Mouse (Mus musculus): ENCODE data around the gene Adat3. TPM values are rescaled to one million over a fixed set of nuclear protein-coding genes. Genes with fewer than 3 reads are reported as not detected.
"Not testable (repeated sequence)": the region's sequence is repeated elsewhere in the genome, so short reads cannot be mapped to it uniquely, and the experiment has no call there.

Gene Adat3
- polyA plus RNA-seq, 1 experiment from 2014 or later = 6.4 TPM

GRCm38 (mm10) chr10:80625764-80626163 is 23.1 kb downstream of the Adat3 start:
- H3K36me3 ChIP-seq (ENCODE audit: control insufficient read depth, insufficient read depth) = no peaks in the 10 kb centered on the region
- ATAC-seq = no peak
- WGBS = 89% methylated on average over 4 of the region's 4 CpGs
- peaks cover 28% of the 10 kb centered on the region for H3K4me1 ChIP-seq (replicated peaks; ENCODE audit: control insufficient read depth, insufficient read depth, low read length)
- no peak overlapping the region for H3K27ac ChIP-seq (ENCODE audit: low read length)
- H3K9me3 ChIP-seq (ENCODE audit: control insufficient read depth, low read length) = no peaks in the 10 kb centered on the region
- no peak overlapping the region for H3K4me3 ChIP-seq (replicated peaks; ENCODE audit: low read length)
- H3K4me2 ChIP-seq (ENCODE audit: low read length) = no peak overlapping the region
- H3K27me3 ChIP-seq (replicated peaks; ENCODE audit: control insufficient read depth, insufficient read depth, low read length) = no peaks in the 10 kb centered on the region
- H3K9ac ChIP-seq (replicated peaks; ENCODE audit: low read depth, low read length) = no peak overlapping the region

DNA sequence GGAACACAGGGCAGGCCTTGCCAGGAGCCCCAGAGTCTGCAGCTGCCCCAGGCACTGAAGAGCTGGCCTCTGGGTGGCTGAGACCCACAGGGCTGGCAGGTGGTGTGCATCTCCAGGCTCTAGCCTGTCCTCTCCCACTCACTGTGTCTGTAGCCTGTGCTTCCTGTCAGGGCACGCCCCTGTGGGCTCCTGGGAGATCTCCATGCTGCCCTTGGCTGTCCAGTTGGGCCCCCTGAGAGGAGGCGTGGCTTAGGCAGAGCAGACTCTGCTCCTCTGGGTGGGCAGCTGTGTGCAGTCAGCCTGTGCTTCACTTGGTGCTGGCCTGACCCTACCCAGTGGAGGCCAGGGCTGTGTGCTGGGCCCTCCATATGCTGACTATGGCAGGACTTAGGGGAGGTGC is 25.0 kb downstream of the Adat3 start:
- H3K36me3 ChIP-seq (ENCODE audit: control insufficient read depth, insufficient read depth) = no peaks in the 10 kb centered on the region
- H3K9me3 ChIP-seq (ENCODE audit: control insufficient read depth, low read length) = no peaks in the 10 kb centered on the region
- H3K27me3 ChIP-seq (replicated peaks; ENCODE audit: control insufficient read depth, insufficient read depth, low read length) = no peaks in the 10 kb centered on the region
- 74% methylated on average over 2 of the region's 2 CpGs for WGBS
- H3K27ac ChIP-seq (ENCODE audit: low read length) = no peak overlapping the region
- H3K4me3 ChIP-seq (replicated peaks; ENCODE audit: low read length) = no peak overlapping the region
- peaks cover 23% of the 10 kb centered on the region for H3K4me1 ChIP-seq (replicated peaks; ENCODE audit: control insufficient read depth, insufficient read depth, low read length)
- H3K9ac ChIP-seq (replicated peaks; ENCODE audit: low read depth, low read length) = no peak overlapping the region
- H3K4me2 ChIP-seq (ENCODE audit: low read length) = no peak overlapping the region
- no peak for ATAC-seq

- Histone ChIP-seq H3K27me3 (replicated peaks; ENCODE audit: control insufficient read depth, insufficient read depth, low read length) (no peaks in the 10 kb centered on the region), H3K4me2 (ENCODE audit: low read length) (no peak overlapping the region), H3K4me3 (replicated peaks; ENCODE audit: low read length) (no peak overlapping the region), H3K27ac (ENCODE audit: low read length) (no peak overlapping the region), H3K36me3 (ENCODE audit: control insufficient read depth, insufficient read depth) (no peaks in the 10 kb centered on the region), H3K4me1 (replicated peaks; ENCODE audit: control insufficient read depth, insufficient read depth, low read length) (peaks cover 13% of the 10 kb centered on the region), H3K9ac (replicated peaks; ENCODE audit: low read depth, low read length) (no peak overlapping the region), H3K9me3 (ENCODE audit: control insufficient read depth, low read length) (no peaks in the 10 kb centered on the region)
- no peak for ATAC-seq
- 86% methylated on average over 9 of the region's 9 CpGs for WGBS
Measured at GRCm38 (mm10) chr10:80628925-80629324, 26.2 kb downstream of the Adat3 start.

DNA sequence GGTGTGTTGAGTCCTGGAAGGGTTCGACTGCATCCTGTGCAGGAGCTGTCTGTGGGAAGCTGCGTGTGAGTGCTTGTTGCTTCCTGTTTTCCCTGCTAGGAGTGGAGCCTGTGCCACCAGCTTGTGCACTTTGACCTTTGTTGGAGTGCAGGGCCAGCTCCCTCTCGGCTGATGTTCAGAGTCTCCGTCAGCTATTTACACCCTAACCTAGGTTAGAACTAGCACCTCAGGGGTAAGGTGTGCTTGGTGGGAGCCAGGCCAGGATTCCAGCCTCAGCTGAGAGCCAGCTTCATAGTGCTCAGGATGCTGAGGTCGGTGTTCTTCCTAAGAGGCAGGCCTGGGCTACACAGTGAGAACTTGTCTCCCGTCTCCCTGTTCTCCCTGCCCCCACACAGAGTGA is 32.7 kb downstream of the Adat3 start:
- no peak overlapping the region for H3K4me2 ChIP-seq (ENCODE audit: low read length)
- no peak overlapping the region for H3K9ac ChIP-seq (replicated peaks; ENCODE audit: low read depth, low read length)
- no peaks in the 10 kb centered on the region for H3K9me3 ChIP-seq (ENCODE audit: control insufficient read depth, low read length)
- no peak overlapping the region for H3K27ac ChIP-seq (ENCODE audit: low read length)
- H3K36me3 ChIP-seq (ENCODE audit: control insufficient read depth, insufficient read depth) = peaks cover 34% of the 10 kb centered on the region
- H3K4me3 ChIP-seq (replicated peaks; ENCODE audit: low read length) = no peak overlapping the region
- ATAC-seq = no peak
- H3K4me1 ChIP-seq (replicated peaks; ENCODE audit: control insufficient read depth, insufficient read depth, low read length) = no peaks in the 10 kb centered on the region
- 94% methylated on average over 6 of the region's 6 CpGs for WGBS
- H3K27me3 ChIP-seq (replicated peaks; ENCODE audit: control insufficient read depth, insufficient read depth, low read length) = no peaks in the 10 kb centered on the region

DNA sequence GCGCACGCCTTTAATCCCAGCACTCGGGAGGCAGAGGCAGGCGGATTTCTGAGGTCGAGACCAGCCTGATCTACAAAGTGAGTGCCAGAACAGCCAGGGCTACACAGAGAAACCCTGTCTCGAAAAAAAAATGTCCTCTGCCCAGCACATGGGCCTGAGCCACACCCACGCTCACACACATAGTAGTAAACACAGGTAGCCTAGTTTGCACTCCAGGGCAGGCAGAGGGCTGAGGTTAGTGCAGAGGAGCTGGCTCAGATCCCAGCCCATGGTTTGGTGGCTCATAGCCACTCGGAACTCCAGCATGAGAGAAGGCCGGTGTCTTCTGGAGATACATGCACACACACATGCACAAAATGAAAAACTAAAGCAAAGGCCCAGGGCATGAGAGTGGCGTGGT is 44.3 kb downstream of the Adat3 start:
- no peaks in the 10 kb centered on the region for H3K4me1 ChIP-seq (replicated peaks; ENCODE audit: control insufficient read depth, insufficient read depth, low read length)
- no peak overlapping the region for H3K4me3 ChIP-seq (replicated peaks; ENCODE audit: low read length)
- H3K27me3 ChIP-seq (replicated peaks; ENCODE audit: control insufficient read depth, insufficient read depth, low read length) = no peaks in the 10 kb centered on the region
- no peak for ATAC-seq
- no peak overlapping the region for H3K27ac ChIP-seq (ENCODE audit: low read length)
- H3K4me2 ChIP-seq (ENCODE audit: low read length) = no peak overlapping the region
- 91% methylated on average over 10 of the region's 10 CpGs for WGBS
- peaks cover 29% of the 10 kb centered on the region for H3K36me3 ChIP-seq (ENCODE audit: control insufficient read depth, insufficient read depth)
- no peaks in the 10 kb centered on the region for H3K9me3 ChIP-seq (ENCODE audit: control insufficient read depth, low read length)
- no peak overlapping the region for H3K9ac ChIP-seq (replicated peaks; ENCODE audit: low read depth, low read length)

DNA sequence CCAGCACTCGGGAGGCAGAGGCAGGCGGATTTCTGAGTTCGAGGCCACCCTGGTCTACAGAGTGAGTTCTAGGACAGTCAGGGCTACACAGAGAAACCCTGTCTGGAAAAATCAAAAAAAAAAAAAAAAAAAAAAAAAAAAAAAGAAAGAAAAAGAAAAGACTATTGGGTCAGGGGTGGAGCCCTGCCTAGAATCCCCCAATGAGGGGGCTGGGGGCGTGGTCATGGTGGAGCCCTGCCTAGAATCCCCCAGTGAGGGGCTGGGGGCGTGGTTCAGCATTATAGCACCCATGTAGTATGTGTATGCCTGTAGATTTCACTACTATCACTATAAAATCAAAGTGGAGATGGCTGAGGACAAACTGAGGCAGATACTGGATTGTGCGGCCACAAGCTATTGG is 47.2 kb downstream of the Adat3 start:
- 94% methylated on average over 6 of the region's 6 CpGs for WGBS
- not testable (repeated sequence) for H3K27me3 ChIP-seq (replicated peaks; ENCODE audit: control insufficient read depth, insufficient read depth, low read length); H3K9me3 ChIP-seq (ENCODE audit: control insufficient read depth, low read length); H3K4me1 ChIP-seq (replicated peaks; ENCODE audit: control insufficient read depth, insufficient read depth, low read length); H3K4me3 ChIP-seq (replicated peaks; ENCODE audit: low read length); H3K4me2 ChIP-seq (ENCODE audit: low read length); ATAC-seq; H3K9ac ChIP-seq (replicated peaks; ENCODE audit: low read depth, low read length); H3K27ac ChIP-seq (ENCODE audit: low read length)
- H3K36me3 ChIP-seq (ENCODE audit: control insufficient read depth, insufficient read depth) = peaks cover 13% of the 10 kb centered on the region

DNA sequence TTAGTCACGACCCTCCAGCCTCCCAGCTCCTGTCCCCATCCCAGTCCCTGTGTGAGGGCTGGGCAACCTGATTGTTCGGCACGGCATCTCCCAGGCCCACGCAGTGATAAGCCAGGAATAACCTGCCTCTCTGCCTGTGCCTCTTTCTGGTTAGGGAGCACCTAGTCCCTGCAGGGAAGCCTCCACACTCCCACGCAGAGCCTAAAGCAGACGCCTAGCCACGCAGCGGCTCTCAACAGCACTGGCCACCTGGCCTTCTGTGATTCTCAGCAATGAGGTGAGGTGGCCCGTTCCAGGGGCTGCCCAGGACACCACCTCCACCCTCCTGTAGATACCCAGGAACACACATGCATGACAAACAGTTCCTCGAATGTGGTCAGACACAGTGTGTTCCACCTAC is 47.7 kb downstream of the Adat3 start:
- Histone ChIP-seq H3K4me3 (replicated peaks; ENCODE audit: low read length) (no peak overlapping the region), H3K27me3 (replicated peaks; ENCODE audit: control insufficient read depth, insufficient read depth, low read length) (no peaks in the 10 kb centered on the region), H3K4me1 (replicated peaks; ENCODE audit: control insufficient read depth, insufficient read depth, low read length) (peaks cover 12% of the 10 kb centered on the region), H3K9me3 (ENCODE audit: control insufficient read depth, low read length) (no peaks in the 10 kb centered on the region), H3K4me2 (ENCODE audit: low read length) (no peak overlapping the region), H3K36me3 (ENCODE audit: control insufficient read depth, insufficient read depth) (peaks cover 10% of the 10 kb centered on the region), H3K9ac (replicated peaks; ENCODE audit: low read depth, low read length) (no peak overlapping the region), H3K27ac (ENCODE audit: low read length) (no peak overlapping the region)
- WGBS = 93% methylated on average over 10 of the region's 10 CpGs
- no peak for ATAC-seq

DNA sequence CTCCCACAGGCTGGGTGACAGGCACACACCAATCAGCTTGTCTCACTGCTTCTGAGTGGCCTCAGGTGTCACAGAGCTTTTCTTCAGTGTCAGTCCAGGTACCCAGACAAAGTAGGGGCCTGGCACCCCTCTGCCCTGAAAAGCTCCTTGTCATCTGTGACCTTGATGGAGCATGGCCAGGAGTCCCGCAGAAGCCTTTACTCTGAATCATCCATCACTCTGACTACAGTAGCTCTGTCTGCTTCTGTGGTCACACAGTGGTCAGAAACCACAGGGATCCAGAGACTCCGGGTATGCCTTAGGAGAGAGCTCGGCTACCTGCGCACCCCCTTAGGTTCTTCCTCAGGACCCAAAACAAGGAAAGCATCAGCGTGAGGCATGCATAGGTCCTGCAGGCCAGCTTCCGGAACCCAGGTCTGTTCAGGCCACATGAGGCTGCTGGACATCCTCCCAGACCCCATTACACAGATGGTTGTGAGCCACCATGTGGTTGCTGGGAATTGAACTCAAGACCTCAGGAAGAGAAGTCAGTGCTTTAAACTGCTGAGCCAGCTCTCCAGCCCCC is 50.6 kb downstream of the Adat3 start:
- H3K9me3 ChIP-seq (ENCODE audit: control insufficient read depth, low read length) = no peaks in the 10 kb centered on the region
- WGBS = 91% methylated on average over 6 of the region's 6 CpGs
- H3K4me2 ChIP-seq (ENCODE audit: low read length) = no peak overlapping the region
- no peak overlapping the region for H3K9ac ChIP-seq (replicated peaks; ENCODE audit: low read depth, low read length)
- no peak for ATAC-seq
- no peak overlapping the region for H3K27ac ChIP-seq (ENCODE audit: low read length)
- peaks cover 17% of the 10 kb centered on the region for H3K4me1 ChIP-seq (replicated peaks; ENCODE audit: control insufficient read depth, insufficient read depth, low read length)
- H3K27me3 ChIP-seq (replicated peaks; ENCODE audit: control insufficient read depth, insufficient read depth, low read length) = no peaks in the 10 kb centered on the region
- no peaks in the 10 kb centered on the region for H3K36me3 ChIP-seq (ENCODE audit: control insufficient read depth, insufficient read depth)
- H3K4me3 ChIP-seq (replicated peaks; ENCODE audit: low read length) = no peak overlapping the region

GRCm38 (mm10) chr10:80654866-80655265 is 52.2 kb downstream of the Adat3 start:
- no peak overlapping the region for H3K9ac ChIP-seq (replicated peaks; ENCODE audit: low read depth, low read length)
- H3K36me3 ChIP-seq (ENCODE audit: control insufficient read depth, insufficient read depth) = no peaks in the 10 kb centered on the region
- H3K4me2 ChIP-seq (ENCODE audit: low read length) = 0 out of 2 replicates have a peak overlapping the region, but pooled peaks have one; percentile 9
- H3K27ac ChIP-seq (ENCODE audit: low read length) = no peak overlapping the region
- no peaks in the 10 kb centered on the region for H3K27me3 ChIP-seq (replicated peaks; ENCODE audit: control insufficient read depth, insufficient read depth, low read length)
- WGBS = 87% methylated on average over 6 of the region's 6 CpGs
- H3K9me3 ChIP-seq (ENCODE audit: control insufficient read depth, low read length) = no peaks in the 10 kb centered on the region
- H3K4me3 ChIP-seq (replicated peaks; ENCODE audit: low read length) = no peak overlapping the region; the same call in 1 of the 2 replicates
- peaks cover 24% of the 10 kb centered on the region for H3K4me1 ChIP-seq (replicated peaks; ENCODE audit: control insufficient read depth, insufficient read depth, low read length)
- ATAC-seq = no peak
